Mouse (Mus musculus) thymus, postnatal 36 days (tissue): ENCODE measurements around the gene Sun2.
A peak's percentile ranks its signal among the peaks of the same experiment; 100 is the strongest.

Source experiments
- DNase-seq, 2 experiments: peaks; one replicate each; pipeline ENCODE4 v3.0.0; 2022; ENCODE audit warnings: mixed read lengths in 2 of 2

Gene Sun2

DNA sequence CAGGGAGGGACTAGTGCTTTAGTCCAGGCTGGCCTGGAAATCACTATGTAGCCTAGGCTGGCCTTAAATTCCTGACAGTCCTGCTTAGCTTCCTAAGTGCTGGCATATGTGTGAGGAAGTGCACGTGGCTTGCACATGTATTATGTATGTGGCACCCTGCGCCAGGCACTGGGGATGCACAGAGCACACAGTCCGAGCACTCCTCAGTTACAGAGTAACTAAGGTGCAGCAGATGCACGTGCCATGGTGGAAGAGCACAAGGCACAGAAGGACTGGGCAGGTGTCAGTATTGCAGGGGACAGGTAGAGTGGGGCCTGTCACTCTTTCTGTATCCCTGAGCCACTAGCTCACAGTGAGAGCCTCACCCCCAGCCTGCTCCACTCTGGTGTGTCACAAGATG lies 12.8 kb upstream of the Sun2 start:
- no peak for DNase-seq

DNA sequence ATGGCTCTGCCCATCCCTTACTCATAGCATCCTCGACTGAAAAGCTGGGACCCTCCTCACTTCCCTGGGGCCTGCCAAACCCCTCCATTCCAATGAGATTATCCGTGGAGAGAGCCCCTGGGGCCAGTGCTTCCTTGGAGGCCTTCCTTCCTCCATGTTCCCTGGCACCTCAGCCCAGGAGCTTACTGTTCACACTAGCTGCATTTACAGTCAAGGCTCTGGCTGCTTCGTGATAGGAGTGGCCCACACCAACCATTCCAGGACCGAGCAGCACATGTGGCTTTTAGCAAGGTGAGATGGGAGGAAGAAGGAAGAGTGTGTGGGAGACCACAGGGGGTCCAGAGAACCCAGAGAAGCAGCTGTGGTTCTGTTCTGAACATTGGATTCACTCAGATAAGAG lies 11.5 kb upstream of the Sun2 start:
- no peak for DNase-seq

DNA sequence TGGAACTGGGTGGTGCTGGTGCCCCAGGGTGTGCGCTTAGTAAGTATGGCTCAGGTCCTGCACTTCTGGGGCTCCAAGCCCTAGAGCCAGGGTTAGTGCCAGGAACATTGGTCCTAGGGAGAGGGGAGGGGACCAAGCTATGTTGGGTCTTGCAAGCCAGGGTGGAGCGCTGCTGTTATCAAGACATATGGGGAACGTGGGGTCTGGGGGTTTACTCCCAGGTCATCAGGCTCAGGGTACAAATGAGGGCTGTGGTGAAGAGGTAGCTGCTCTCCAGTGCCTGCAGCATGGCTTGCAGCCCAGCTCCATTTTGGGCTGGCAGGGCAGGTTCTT lies 11.1 kb upstream of the Sun2 start:
- DNase-seq = no peak

DNA sequence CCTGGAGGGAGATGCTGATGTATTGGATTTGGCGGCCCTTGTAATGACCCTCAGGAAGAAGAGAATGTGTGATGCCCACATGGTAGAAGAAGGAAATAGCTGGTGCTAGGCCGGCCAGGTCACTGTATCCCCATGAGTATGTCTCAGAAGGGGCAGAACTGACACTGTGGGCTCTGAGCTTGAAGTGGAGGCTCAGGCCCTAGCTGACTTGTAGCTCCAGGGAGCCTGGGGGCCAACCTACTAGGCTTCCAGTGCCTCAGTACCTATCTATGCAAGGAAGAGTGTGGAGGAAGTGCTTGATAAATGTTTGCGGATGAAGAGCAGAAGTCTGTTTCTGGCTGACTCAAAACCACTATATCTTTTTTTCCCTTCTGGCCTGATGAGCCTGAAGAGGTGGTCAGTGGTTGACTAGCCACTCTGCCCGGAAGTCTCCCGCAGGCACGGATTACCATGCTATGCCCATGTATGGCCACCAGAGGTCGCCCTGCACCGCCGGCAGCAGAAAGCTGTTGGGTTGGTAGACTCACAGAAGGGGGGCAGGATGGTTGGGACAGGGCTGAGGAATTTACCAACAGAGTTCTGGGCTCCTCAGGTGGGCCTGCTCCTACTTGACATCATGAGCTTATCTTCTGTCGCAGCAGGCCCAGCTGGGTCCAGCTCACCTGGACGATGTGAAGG lies 10.5 kb upstream of the Sun2 start:
- DNase-seq = peak; percentile 68 to 72

DNA sequence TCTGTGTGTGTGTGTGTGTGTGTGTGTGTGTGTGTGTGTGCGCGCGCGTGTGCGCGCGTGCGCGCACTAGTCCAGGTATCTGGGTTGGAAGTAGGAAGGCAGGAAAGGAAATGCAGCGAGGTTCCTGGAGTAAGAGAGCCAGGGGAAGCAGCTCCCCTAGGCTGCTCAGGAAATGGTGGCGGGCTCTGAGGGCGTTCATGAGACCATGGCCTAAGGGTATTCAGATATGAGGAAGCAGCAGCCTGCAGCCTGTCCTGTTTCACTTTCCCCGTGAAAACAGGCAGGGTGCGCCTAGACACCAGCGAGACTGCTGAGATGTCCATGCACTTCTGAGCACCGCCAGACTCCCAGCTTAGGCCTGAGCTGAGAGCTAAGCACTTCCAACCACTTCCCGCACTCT lies 9.4 kb upstream of the Sun2 start:
- no peak for DNase-seq

DNA sequence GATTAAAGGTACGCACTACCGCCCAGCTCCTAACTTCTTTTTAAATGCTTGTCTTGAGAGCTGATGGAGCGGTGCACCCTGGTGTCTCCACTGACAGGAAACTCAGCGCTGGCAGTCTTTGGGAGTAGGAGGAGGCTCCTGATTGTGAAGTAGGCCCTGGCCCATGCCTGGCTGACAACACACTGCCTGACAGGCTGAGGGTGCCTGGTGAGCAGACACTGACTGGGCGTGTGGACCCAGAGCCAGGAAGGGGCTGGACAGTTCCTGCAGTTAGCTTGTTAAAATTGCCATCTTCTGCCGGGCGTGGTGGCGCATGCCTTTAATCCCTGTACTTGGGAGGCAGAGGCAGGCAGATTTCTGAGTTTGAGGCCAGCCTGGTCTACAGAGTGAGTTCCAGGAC lies 7.9 kb upstream of the Sun2 start:
- no peak for DNase-seq

DNA sequence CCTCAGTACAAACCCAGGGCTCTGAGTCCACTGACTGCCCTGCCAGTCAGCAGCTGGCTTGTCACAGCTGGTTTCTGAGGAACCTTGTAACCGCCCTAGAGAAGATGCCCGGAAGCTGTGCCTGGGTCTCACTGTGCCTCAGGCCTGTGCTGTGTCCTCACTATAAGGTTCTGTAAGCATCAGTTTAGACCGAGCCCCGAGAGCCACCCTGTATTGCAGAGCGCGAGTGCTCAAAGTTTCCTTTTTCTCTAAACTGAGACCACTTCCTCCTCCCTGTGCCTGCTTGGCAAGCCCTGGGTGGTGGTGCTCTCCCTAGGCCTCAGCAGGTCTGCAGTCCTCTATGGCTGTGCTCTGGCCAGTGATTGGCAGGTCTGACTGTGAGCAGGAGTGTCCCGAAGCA lies 6.8 kb upstream of the Sun2 start:
- DNase-seq = no peak

DNA sequence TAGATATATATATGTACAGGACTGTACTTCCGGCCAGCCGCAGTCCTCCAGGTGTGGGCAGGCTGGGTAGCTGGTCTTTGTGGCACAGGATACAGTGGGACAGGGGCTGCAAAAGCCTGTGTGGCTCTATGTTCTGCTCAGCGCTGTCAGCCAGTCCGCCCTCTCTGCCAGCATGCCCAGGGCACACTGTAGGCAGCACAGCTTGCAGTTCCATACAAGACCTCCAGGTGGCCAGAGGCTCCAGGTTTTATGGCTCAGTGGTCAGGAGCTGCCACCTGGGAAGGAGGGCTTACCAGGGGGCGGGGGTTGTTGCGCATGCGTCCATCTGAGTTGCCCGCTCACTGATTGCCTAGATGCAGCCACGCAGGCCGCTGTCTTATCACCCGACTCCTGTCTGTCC lies 5.7 kb upstream of the Sun2 start:
- peak; percentile 44 to 49 for DNase-seq

DNA sequence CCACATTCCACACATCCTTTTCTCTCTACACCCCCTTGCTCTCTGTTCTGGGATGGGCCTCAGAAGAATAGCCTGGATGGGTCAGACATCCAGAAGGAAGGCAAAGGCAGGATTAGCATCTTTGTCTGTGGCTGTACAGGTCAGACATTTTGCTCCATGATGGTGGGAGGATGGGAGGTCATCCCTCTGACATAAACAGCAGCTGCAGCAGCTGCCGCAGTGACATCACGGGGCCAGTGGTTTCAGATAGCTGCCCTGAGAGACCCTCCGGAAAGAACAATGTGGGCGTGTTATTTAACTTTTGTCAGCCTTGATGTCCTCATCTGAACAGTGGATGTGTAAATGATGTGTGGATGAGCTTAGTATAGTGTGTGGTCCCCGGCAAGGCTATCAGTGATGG lies 3.5 kb upstream of the Sun2 start:
- DNase-seq = no peak

DNA sequence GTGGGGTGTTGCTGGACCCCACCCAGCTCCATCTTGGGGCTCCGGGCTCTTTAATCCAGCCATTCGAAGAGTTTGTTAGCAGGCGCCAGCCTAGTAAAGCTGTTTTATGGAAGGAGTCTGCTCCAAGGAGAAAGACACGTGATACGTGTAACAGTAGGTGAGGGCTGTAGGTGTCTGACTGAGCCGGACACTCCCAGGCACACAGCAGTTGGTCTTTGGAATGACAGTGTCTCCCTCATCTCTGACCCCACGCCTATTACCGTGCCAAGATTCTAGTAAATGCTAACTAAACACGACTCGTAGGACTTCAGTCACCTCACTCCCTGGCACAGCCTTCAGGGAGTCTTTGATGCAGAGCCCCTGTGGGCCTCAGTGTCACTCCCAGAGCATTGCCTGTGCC lies 3.0 kb upstream of the Sun2 start:
- DNase-seq = no peak

DNA sequence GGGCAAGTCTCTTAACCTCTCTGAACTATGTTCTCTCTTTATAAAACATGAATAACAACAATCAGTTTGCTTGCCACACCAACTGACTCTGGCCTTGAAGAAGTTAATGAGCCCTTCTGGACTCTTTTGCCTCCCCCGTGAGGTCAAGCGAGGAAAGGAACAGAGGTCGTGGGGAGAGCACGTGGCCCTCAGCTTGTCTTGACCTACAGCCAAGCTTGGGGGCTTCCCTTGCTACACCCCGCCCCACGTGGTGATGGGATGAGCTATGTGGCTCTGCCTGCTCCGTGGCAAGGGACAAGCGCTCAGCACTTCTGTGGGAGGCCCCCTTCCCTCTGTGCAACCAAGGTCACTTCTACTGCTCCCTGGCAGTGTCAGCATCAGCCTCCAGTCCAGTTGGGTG lies 2.4 kb upstream of the Sun2 start:
- peak in 1 of 2 experiments; percentile 8 for DNase-seq

DNA sequence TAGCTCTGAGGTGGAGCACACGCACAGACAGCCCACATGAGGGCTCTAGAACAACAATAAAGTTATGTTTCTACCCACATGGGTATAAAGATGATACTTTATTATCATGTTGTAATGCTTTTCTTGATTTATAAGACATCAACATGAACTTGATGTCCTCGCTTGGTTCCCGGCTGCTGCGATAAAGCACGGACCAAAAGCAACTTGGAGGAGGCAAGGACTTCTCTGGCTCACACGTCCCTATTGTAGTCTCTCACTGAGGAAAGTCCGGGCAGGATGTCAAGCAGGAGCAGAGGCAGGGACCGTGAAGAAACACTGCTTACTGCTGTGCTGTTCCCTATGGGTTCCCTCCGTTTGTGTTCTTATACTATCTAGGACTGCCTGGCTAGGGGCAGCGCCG lies 1.7 kb upstream of the Sun2 start:
- no peak for DNase-seq

DNA sequence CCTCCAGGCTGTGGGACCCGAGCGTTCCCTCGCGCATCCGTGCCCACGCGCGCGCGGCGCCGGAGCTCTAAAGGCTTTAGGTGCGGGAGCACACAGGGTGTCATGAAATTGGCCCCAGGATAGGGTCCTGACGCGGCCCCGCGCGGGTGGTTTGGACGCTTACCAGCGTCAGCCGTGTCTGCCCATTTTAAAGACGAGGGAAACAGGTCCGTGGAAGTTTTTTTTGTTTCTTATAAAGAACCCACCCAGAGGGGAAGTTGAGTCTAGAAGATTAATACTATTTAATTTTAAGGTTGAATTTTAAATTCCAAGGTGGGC lies 329 bp upstream of the Sun2 start:
- DNase-seq = no peak

DNA sequence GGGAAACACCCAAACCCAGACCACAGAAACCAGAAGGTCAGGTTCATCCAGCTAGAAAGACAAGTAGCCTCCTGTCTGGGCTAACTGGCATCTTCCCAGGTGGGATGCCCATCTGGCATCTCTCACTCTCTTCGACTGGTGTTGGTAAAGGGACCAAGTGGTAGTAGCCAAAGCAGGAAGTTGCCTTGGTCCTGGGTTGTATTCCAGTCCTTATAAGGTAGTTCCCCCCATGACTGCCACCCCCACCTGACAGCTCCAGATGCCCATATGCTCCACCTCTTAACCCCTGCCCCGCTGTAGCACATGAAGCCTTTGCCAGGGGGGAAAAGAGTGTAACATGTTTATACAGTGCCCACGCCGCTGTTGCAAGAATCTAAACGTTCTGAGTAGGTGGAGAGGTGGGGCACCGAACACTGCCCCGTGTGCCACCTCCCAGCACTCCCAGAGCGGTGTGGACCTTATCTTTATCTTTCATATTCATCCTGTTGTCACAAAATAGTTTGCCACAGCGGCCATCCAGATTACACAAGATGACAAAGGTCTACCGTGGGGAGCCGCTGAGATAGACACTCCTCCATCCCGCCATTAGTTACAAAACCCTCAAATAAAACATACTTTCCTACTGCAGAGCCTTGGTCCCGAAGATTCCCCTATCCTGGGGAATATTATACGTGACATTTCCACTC lies 1.0 kb downstream of the Sun2 start:
- peak; percentile 44 to 66 for DNase-seq

DNA sequence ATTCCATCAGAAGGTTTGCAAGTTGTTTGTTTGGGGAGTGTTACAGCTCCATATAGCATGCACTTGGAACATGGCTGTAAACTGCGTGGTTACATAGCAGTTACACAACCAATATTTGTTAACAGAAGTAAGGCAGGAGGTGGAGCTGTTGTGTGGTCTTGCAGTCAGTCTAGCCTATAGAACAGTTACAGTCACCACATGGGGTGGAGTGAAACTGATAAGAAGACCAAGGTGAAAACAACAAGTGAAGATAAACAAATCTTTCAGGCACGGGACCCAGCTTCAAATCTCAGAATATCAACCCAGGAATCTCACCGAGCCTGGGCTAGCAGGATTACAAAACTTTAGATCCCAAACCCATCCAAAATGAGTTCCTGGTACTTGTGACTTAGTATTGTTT lies 1.6 kb downstream of the Sun2 start:
- no peak for DNase-seq

DNA sequence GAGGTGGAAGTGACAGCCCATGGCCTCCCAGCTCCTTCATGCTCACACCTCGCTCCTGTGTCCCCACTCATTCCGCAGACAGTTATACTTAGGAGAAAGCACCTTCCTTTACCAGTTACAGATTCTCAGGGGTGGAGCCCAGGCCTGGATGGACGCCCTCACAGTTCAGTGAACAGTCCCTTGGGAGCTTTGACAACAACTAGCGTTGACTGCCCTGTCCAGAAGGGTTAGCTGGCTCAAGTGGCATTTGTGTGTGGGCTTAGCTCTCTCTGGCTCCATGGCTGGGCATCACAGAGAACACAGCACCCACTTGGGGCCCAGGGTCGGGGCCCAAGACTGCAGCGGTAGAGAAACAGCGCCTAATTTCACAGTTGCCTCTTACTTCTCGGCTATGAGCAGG lies 8.0 kb downstream of the Sun2 start:
- DNase-seq = no peak

DNA sequence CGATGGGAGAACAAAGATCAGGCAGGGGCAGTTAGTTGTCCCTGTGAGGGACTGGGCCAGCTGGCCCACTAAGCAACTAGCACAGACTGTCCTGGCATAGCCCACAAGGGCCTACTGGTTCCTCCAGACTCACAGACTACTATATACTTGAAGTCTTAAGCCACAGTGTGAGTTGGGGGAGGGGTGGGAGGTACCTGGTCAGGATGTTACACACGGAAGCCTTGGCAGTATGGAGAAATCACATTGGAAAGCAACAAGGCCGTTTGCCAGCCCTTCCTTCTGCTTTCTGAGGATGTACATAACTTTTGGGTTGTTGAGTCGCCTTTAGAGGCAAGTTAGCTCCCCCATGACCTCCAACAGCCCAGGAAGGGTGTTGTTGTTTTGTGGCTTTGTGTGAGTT lies 8.7 kb downstream of the Sun2 start:
- DNase-seq = no peak

DNA sequence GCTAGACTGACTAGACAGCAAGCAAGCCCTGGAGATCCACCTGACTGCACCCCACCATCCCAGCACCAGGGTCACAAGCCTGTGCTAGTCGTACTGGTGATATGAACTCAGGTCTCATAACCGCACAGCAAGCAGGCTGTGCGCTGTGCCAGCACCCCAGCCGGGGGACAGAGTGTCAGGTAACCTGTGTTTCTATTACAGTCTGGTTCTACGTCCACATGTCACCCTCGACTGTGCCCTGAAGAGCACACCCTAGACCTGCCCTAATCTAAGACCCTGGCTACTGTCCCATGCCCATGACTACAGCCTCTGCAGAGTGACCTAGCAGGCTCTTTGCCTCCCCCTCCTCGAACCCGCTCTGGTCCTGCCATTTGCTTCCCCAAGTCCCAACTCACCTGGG lies 9.1 kb downstream of the Sun2 start:
- DNase-seq = no peak

DNA sequence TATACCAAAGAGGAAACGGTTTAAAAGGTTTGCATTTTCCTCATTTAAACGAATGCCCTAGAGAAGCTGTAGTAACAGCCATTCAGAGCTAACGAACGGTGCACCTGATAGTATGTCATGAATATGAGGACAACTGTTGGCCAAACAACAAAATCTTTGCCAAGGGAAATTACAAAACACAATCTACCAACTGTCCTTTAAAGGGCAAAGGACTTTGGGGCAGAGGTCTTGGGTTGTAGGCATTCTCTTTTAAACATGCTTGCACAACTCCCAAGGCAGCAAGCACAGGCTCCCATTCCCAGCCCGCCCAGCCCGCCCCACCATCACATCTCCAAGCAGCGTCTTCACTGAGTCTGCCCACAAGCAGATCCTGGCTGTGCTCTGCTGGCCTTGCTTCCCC lies 10.8 kb downstream of the Sun2 start:
- no peak for DNase-seq

DNA sequence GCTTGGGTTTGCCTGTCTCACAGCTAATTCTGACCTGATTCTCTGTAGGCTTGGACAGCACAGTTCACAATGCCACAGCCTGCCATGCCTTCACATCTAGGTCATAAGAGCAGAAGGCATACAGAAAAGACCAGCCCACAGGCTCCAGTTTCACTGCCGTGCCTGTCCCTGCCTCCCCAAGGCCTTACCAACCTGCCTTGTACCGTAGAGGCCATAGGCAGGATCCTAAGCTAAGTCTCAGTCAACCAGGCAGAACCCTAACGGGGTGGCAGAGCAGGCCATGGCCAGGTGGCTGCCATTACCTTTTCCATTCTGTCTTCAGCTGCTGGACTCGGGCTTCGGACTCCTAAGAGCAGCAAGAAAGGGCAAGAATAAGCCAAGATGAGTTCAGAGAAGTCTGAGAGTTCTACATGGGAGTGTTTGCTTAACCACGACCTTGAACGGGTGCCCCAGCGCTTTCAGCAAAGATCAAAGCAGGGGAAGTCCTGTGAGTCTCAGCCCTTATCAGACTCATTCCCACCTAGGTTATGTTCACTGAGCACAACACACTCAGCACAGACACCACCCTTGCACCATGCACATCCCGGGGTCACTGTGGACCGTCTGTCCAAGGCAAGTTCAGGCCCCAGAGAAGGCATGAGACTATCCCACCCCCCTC lies 13.5 kb downstream of the Sun2 start:
- DNase-seq = no peak

DNA sequence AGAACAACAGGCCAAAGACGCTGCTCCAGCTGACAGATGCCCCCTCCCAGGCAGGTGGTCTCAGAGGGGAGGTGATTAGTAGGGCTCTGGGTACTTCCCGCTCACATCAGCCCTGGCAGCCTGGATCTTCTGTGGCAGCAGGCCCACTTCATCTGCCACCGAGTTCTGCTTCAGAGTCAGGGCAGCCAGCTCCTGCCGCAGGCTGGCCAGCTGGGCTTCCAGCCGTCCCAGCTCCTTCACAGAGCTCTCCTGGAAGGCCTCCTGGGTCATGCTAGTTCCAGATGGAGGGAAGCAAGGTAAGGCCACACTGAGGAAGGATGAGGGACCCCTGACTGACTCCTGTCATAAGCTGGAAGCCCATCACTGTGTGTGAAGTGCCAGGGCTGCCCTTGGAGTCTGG lies 14.0 kb downstream of the Sun2 start:
- DNase-seq = no peak

DNA sequence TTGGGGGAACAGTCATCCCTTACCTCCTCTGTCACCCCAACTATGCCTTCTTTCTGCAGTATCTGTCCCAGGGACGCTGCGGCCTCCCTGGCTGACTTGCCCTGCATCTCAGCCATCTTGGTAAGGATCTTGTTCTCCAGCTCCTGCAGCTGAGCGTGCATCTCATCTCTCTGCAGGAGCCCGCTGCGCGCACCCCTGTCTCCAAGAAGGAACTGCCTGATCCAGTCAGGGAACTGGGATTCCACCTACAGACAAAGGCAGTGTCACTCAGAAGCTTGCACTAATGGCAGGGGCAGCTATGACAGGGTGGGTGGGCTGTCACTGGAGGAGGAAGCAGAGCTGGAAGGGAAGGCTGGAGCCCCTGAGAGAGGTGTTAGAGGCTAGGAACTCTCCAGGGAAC lies 14.5 kb downstream of the Sun2 start:
- DNase-seq = no peak

DNA sequence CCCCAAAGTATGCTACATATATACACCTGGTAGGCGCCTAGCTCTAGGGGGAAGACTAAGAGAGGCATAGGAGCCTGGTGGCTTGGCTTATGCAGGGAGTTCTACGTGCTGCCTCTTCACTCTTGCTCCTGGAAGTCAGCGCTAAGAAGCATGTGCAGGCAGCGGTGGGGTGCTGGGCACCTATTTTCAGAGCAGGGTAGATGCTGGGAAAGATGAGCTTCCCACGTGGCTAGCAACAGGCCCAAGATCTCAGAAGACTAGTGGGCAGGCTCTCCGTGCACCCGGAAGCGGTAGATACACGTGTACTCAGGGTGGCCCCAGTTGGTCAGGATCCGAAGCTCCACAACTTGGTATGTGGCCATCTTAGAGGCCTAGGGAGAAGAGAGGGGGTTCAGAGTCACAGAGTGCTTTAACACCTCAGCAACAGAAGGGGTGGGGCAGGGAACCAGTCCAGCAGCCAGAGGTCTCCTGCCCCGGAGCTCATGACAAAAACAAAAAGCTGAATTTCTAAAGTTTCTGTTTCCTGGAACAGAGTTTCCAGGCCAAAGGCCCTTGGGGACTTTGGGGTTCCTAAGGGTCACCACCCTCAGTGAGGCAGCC lies 17.0 kb downstream of the Sun2 start:
- no peak for DNase-seq

DNA sequence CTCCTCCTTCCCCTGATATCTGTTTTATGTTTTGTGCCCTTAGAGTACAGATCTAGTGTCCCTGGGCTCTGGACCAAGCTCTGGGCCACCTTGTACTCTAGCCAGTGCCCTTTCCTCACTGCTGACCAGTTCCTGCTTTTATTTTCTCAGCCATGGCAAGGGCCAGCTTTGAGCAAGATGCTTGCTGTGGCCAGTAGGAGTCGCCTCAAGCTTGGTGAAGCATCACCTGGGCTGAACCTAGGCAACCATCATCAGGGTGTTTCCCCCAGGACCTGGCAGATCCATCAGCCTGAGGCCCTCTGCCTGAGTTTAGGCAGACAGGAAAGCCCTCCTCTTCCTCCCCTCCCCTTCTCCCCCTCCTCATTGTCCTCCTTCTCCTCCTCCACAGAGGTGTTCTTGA lies 18.9 kb downstream of the Sun2 start:
- DNase-seq = peak; percentile 46 to 49

DNA sequence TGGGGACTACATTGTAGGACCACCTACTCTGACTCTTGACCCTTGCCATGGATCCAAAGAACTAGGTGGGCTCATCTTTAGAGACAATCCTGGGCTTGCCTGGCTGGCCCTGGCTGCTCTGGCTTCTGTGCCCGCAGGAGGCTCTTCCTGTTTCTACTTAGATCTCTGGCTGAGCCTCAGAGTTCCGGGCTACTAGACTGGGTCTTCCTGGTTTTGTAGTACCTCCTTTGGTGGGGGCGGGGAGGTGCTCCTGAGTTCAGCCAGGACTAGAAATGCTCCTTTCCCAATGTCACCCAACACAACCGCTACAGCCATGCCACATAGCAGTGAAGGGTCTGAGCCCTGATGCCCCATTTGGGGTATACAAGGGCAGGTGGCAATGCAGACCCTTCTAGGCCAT lies 21.5 kb downstream of the Sun2 start:
- DNase-seq = no peak
